Mouse (Mus musculus): ENCODE results near the gene Cog3. TPM values are rescaled to one million over a fixed set of nuclear protein-coding genes. Genes with fewer than 3 reads are reported as not detected.
A peak's percentile ranks its signal among the peaks of the same experiment; 100 is the strongest.

Cog3 gene
- polyA plus RNA-seq, 1 experiment from 2014 or later = 26.0 TPM

GRCm38 (mm10) chr14:75728111-75728510 is 26.2 kb downstream of the Cog3 start:
- H3K27ac ChIP-seq = no peak overlapping the region
- H3K9ac ChIP-seq (replicated peaks) = no peak overlapping the region
- H3K27me3 ChIP-seq = no peaks in the 10 kb centered on the region
- peaks cover 80% of the 10 kb centered on the region for H3K36me3 ChIP-seq
- H3K9me3 ChIP-seq = no peaks in the 10 kb centered on the region
- no peaks in the 10 kb centered on the region for H3K4me1 ChIP-seq (replicated peaks)
- no peak overlapping the region for H3K4me2 ChIP-seq
- WGBS = 92% methylated on average over 5 of the region's 5 CpGs
- no peak for ATAC-seq (ENCODE audit: insufficient number of reproducible peaks, insufficient read depth, low FRiP score, low TSS enrichment, low read depth)
- H3K4me3 ChIP-seq (replicated peaks) = no peak overlapping the region

- H3K4me2 ChIP-seq = no peak overlapping the region
- ATAC-seq (ENCODE audit: insufficient number of reproducible peaks, insufficient read depth, low FRiP score, low TSS enrichment, low read depth) = no peak
Measured at GRCm38 (mm10) chr14:75727046-75727445, 27.3 kb downstream of the Cog3 start.

DNA sequence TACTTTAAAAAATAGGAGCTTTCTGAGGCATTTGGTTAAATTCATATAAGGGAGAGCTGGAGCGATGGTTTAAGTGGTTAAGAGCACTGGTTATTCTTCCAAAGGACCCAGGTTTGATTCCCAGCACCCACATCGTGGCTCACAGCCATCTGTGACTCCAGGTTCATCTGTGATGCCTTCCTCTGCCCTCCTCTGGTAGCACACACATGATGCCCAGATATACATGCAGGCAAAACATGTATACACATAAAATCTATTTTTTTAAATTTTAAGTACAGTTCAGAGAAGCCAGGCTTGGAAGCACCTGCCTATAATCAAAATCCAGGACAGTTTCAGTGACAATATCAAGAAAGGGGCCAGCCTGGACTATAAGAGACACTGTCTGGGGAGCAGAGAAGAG is 31.5 kb downstream of the Cog3 start:
- WGBS = 94% methylated on average over 2 of the region's 2 CpGs
- H3K4me3 ChIP-seq (replicated peaks) = no peak overlapping the region
- ATAC-seq (ENCODE audit: insufficient number of reproducible peaks, insufficient read depth, low FRiP score, low TSS enrichment, low read depth) = no peak
- peaks cover 83% of the 10 kb centered on the region for H3K36me3 ChIP-seq
- H3K4me1 ChIP-seq (replicated peaks) = no peaks in the 10 kb centered on the region
- no peak overlapping the region for H3K4me2 ChIP-seq
- H3K9ac ChIP-seq (replicated peaks) = no peak overlapping the region
- no peaks in the 10 kb centered on the region for H3K9me3 ChIP-seq
- no peaks in the 10 kb centered on the region for H3K27me3 ChIP-seq
- no peak overlapping the region for H3K27ac ChIP-seq

More at GRCm38 (mm10) chr14:75727046-75727445, 27.3 kb downstream of the Cog3 start:
- H3K9ac ChIP-seq (replicated peaks) = no peak overlapping the region
- no peaks in the 10 kb centered on the region for H3K9me3 ChIP-seq
- WGBS = 84% methylated on average over 4 of the region's 4 CpGs
- H3K4me1 ChIP-seq (replicated peaks) = no peaks in the 10 kb centered on the region
- no peak overlapping the region for H3K4me3 ChIP-seq (replicated peaks)
- H3K27me3 ChIP-seq = no peaks in the 10 kb centered on the region
- H3K27ac ChIP-seq = no peak overlapping the region
- H3K36me3 ChIP-seq = peaks cover 76% of the 10 kb centered on the region

DNA sequence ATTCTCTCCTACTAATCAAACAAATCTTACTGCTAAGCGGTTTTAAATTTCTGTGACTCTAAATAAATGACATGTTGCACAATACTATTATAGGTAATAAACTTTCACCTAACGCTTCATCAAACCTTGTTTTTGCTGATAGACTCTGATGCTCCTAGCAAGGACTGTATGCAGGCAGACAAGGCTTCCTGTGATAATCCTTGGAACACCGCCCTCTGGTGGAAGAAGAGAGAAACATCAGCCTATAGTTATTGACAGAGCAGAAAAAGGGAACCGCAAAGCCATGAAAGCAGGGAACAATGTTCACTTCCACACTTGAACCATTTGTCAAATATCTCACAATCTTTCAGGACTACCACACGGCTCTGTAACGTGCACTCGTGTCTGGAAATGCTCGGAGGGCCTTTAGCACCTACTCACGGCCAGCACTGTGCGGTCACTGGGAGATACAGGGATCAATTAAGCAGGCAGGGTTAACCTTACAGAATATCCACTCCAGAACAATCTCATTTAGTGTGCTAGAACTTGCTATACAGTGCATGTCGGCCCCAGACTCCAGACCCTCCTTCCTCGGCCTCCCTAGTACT is 32.2 kb downstream of the Cog3 start:
- 62% methylated on average over 12 of the region's 12 CpGs for WGBS
- H3K4me1 ChIP-seq (replicated peaks) = no peaks in the 10 kb centered on the region
- no peak overlapping the region for H3K9ac ChIP-seq (replicated peaks)
- H3K4me3 ChIP-seq (replicated peaks) = no peak overlapping the region
- peak; percentile 42; the same call in 1 of the 2 replicates for ATAC-seq (ENCODE audit: insufficient number of reproducible peaks, insufficient read depth, low FRiP score, low TSS enrichment, low read depth)
- no peaks in the 10 kb centered on the region for H3K9me3 ChIP-seq
- no peaks in the 10 kb centered on the region for H3K27me3 ChIP-seq
- H3K4me2 ChIP-seq = no peak overlapping the region
- no peak overlapping the region for H3K27ac ChIP-seq
- peaks cover 83% of the 10 kb centered on the region for H3K36me3 ChIP-seq

GRCm38 (mm10) chr14:75720121-75720520 is 34.2 kb downstream of the Cog3 start:
- Histone ChIP-seq H3K4me3 (replicated peaks) (no peak overlapping the region), H3K27me3 (no peaks in the 10 kb centered on the region), H3K36me3 (peaks cover 85% of the 10 kb centered on the region), H3K9me3 (no peaks in the 10 kb centered on the region), H3K27ac (no peak overlapping the region), H3K4me1 (replicated peaks) (no peaks in the 10 kb centered on the region), H3K4me2 (no peak overlapping the region), H3K9ac (replicated peaks) (no peak overlapping the region)
- WGBS = 92% methylated on average over 5 of the region's 5 CpGs
- ATAC-seq (ENCODE audit: insufficient number of reproducible peaks, insufficient read depth, low FRiP score, low TSS enrichment, low read depth) = no peak

GRCm38 (mm10) chr14:75716410-75716809 is 37.9 kb downstream of the Cog3 start:
- Histone ChIP-seq H3K4me3 (replicated peaks) (no peak overlapping the region), H3K9me3 (no peaks in the 10 kb centered on the region), H3K4me2 (no peak overlapping the region), H3K27ac (no peak overlapping the region), H3K36me3 (peaks cover 93% of the 10 kb centered on the region), H3K9ac (replicated peaks) (no peak overlapping the region), H3K27me3 (no peaks in the 10 kb centered on the region), H3K4me1 (replicated peaks) (no peaks in the 10 kb centered on the region)
- ATAC-seq (ENCODE audit: insufficient number of reproducible peaks, insufficient read depth, low FRiP score, low TSS enrichment, low read depth) = no peak
- WGBS = 93% methylated on average over 4 of the region's 4 CpGs

DNA sequence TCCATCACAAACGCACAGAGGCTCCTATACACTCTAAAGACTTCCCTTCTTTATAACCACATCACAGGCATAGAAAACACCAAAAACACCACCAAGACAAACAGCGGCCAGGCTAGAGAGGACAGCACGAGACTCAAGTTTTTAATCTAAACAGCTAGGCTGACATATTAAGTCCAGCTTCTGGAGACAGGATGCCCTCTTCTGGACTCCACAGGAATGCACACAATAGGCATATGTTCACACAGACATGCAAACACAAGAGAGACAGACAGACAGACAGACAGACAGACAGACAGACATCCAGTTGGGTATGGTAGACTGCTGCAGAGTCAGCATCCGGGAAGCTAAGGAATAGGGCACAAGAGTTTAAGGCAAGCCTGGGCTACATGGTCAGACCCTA is 40.7 kb downstream of the Cog3 start:
- peaks cover 91% of the 10 kb centered on the region for H3K36me3 ChIP-seq

DNA sequence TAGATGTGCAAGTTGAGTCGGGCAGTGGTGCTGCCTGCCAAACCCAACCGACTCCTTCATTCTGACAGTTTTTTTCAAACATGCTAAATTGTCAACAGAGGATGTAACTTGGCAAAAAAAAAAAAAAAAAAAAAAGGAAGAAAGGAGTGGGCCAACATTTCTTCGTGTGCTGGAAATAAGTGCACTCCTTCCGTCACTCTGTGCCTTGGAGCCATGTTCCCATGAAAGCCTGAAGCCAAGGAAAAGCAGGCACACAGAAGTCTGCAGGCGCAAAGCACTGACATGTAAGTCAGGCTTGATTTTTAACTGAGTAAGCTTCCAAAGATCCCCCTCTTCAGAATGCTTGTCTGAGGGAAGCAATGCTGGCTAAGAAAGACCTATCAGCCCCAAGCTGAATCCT is 41.6 kb downstream of the Cog3 start:
- no peaks in the 10 kb centered on the region for H3K4me1 ChIP-seq (replicated peaks)
- H3K4me3 ChIP-seq (replicated peaks) = no peak overlapping the region
- H3K36me3 ChIP-seq = peaks cover 89% of the 10 kb centered on the region
- H3K27ac ChIP-seq = no peak overlapping the region
- no peaks in the 10 kb centered on the region for H3K9me3 ChIP-seq
- no peaks in the 10 kb centered on the region for H3K27me3 ChIP-seq
- WGBS = 95% methylated on average over 5 of the region's 5 CpGs
- H3K9ac ChIP-seq (replicated peaks) = no peak overlapping the region
- no peak overlapping the region for H3K4me2 ChIP-seq
- ATAC-seq (ENCODE audit: insufficient number of reproducible peaks, insufficient read depth, low FRiP score, low TSS enrichment, low read depth) = no peak

More for the DNA sequence above, 40.7 kb downstream of the Cog3 start:
- Histone ChIP-seq H3K4me2 (no peak overlapping the region), H3K27ac (no peak overlapping the region), H3K4me3 (replicated peaks) (no peak overlapping the region), H3K27me3 (no peaks in the 10 kb centered on the region), H3K4me1 (replicated peaks) (no peaks in the 10 kb centered on the region), H3K9ac (replicated peaks) (no peak overlapping the region), H3K9me3 (no peaks in the 10 kb centered on the region)
- 83% methylated on average over 4 of the region's 4 CpGs for WGBS
- no peak for ATAC-seq (ENCODE audit: insufficient number of reproducible peaks, insufficient read depth, low FRiP score, low TSS enrichment, low read depth)

GRCm38 (mm10) chr14:75711731-75712130 is 42.6 kb downstream of the Cog3 start:
- Histone ChIP-seq H3K27ac (no peak overlapping the region), H3K4me2 (no peak overlapping the region), H3K36me3 (peaks cover 87% of the 10 kb centered on the region), H3K4me3 (replicated peaks) (no peak overlapping the region), H3K9ac (replicated peaks) (no peak overlapping the region), H3K27me3 (no peaks in the 10 kb centered on the region), H3K4me1 (replicated peaks) (no peaks in the 10 kb centered on the region), H3K9me3 (no peaks in the 10 kb centered on the region)
- WGBS = 93% methylated on average over 3 of the region's 3 CpGs
- ATAC-seq (ENCODE audit: insufficient number of reproducible peaks, insufficient read depth, low FRiP score, low TSS enrichment, low read depth) = no peak

GRCm38 (mm10) chr14:75708986-75709385 is 45.3 kb downstream of the Cog3 start:
- Histone ChIP-seq H3K27ac (no peak overlapping the region), H3K36me3 (peaks cover 90% of the 10 kb centered on the region), H3K4me1 (replicated peaks) (no peaks in the 10 kb centered on the region), H3K4me2 (no peak overlapping the region), H3K9ac (replicated peaks) (no peak overlapping the region), H3K27me3 (no peaks in the 10 kb centered on the region), H3K4me3 (replicated peaks) (no peak overlapping the region), H3K9me3 (no peaks in the 10 kb centered on the region)
- WGBS = 79% methylated on average over 1 of the region's 1 CpGs
- no peak for ATAC-seq (ENCODE audit: insufficient number of reproducible peaks, insufficient read depth, low FRiP score, low TSS enrichment, low read depth)

- Histone ChIP-seq H3K36me3 (peaks cover 92% of the 10 kb centered on the region), H3K4me3 (replicated peaks) (no peak overlapping the region), H3K4me2 (no peak overlapping the region), H3K9ac (replicated peaks) (no peak overlapping the region), H3K9me3 (no peaks in the 10 kb centered on the region), H3K4me1 (replicated peaks) (no peaks in the 10 kb centered on the region), H3K27ac (no peak overlapping the region), H3K27me3 (no peaks in the 10 kb centered on the region)
- ATAC-seq (ENCODE audit: insufficient number of reproducible peaks, insufficient read depth, low FRiP score, low TSS enrichment, low read depth) = no peak
- WGBS = 79% methylated on average over 7 of the region's 7 CpGs
Measured at GRCm38 (mm10) chr14:75707771-75708170, 46.5 kb downstream of the Cog3 start.

DNA sequence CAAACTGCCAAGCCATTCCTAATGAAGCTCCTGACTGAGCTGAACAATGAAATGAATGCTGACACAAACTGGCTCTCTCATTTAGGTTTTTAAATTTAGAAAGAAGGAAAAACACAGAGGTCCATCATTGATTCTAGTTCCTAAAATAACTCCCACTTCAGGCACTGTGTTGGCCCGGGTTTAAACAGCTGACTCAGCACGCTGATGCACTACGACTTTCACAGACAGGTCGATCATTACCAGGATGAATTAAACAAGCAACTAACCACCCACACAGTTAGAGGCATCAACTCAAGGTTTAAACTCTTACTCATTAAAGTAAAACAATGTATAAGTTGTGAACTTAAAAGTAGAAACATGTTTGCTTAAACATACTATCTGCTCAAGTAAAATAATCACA is 47.7 kb downstream of the Cog3 start:
- Histone ChIP-seq H3K27ac (no peak overlapping the region), H3K4me1 (replicated peaks) (no peaks in the 10 kb centered on the region), H3K9ac (replicated peaks) (no peak overlapping the region), H3K4me3 (replicated peaks) (no peak overlapping the region), H3K9me3 (no peaks in the 10 kb centered on the region), H3K27me3 (no peaks in the 10 kb centered on the region), H3K36me3 (peaks cover 90% of the 10 kb centered on the region), H3K4me2 (no peak overlapping the region)
- WGBS = 96% methylated on average over 4 of the region's 4 CpGs
- ATAC-seq (ENCODE audit: insufficient number of reproducible peaks, insufficient read depth, low FRiP score, low TSS enrichment, low read depth) = no peak

Measured in limb, embryonic 12.5 days (tissue).